Mouse (Mus musculus) heart, embryonic 14.5 days (tissue): ENCODE measurements around the gene Rad23a. TPM values are rescaled to one million over a fixed set of nuclear protein-coding genes. Genes with fewer than 3 reads are reported as not detected.

Experiments
- ATAC-seq: fragments of 200-750 bp; cut with Nextera tagmentation; 2 replicates; pipeline ENCODE4 v1.8.0; 2017; ENCODE audit warnings: low read depth, moderate TSS enrichment; ENCODE audit not compliant: insufficient number of reproducible peaks, insufficient read depth, low FRiP score
- H3K27ac ChIP-seq, 2 experiments: fragments of 200-500 bp in 1 of 2; fragments of 300-500 bp in 1 of 2; sonication (generic) in 1 of 2; replicated peaks in 1 of 2; 2 replicates each; pipeline ENCODE4 v1.5.1; 2012 to 2014; ENCODE audit warnings: low read depth in 2 of 2, low read length in 2 of 2, control low read depth in 1 of 2, mild to moderate bottlenecking in 1 of 2, mixed read lengths in 1 of 2; ENCODE audit not compliant: control insufficient read depth in 1 of 2, insufficient read depth in 1 of 2
- H3K27me3 ChIP-seq: fragments of 300-500 bp; sonication (generic); 2 replicates; pipeline ENCODE4 v1.6.1; 2014; ENCODE audit warnings: mild to moderate bottlenecking, low read length, control low read depth; ENCODE audit not compliant: control insufficient read depth, insufficient read depth
- H3K36me3 ChIP-seq: fragments of 300-500 bp; sonication (generic); 2 replicates; pipeline ENCODE4 v1.6.1; 2014; ENCODE audit warnings: mild to moderate bottlenecking, control low read depth, low read length, mixed read lengths; ENCODE audit not compliant: control insufficient read depth, insufficient read depth
- H3K4me1 ChIP-seq, 2 experiments: fragments of 200-500 bp in 1 of 2; fragments of 300-500 bp in 1 of 2; sonication (generic) in 1 of 2; 2 replicates each; pipeline ENCODE4 v1.6.1; 2012 to 2014; ENCODE audit warnings: low read length in 2 of 2, control low read depth in 1 of 2, mixed read lengths in 1 of 2; ENCODE audit not compliant: control insufficient read depth in 2 of 2, insufficient read depth in 2 of 2
- H3K4me2 ChIP-seq: fragments of 300-500 bp; sonication (generic); 2 replicates; pipeline ENCODE4 v1.6.1; 2014; ENCODE audit warnings: mild to moderate bottlenecking, low read length
- H3K4me3 ChIP-seq, 2 experiments: fragments of 200-500 bp in 1 of 2; fragments of 300-500 bp in 1 of 2; sonication (generic) in 1 of 2; 2 replicates each; pipeline ENCODE4 v1.5.1; 2012 to 2014; ENCODE audit warnings: low read length in 2 of 2, mild to moderate bottlenecking in 2 of 2, control low read depth in 1 of 2, low read depth in 1 of 2, moderate library complexity in 1 of 2; ENCODE audit not compliant: control insufficient read depth in 1 of 2, insufficient read depth in 1 of 2
- H3K9ac ChIP-seq: fragments of 300-500 bp; sonication (generic); 2 replicates; pipeline ENCODE4 v1.6.1; 2014; ENCODE audit warnings: mild to moderate bottlenecking, low read length
- H3K9me3 ChIP-seq: fragments of 300-500 bp; sonication (generic); 2 replicates; pipeline ENCODE4 v1.6.1; 2016; ENCODE audit warnings: low read length, control low read depth; ENCODE audit not compliant: control insufficient read depth
- WGBS: fragments of 180-500 bp; shearing (Covaris S2); extraction: QIAGEN DNeasy Blood & Tissue Kit; methylation state at CpG from one replicate; pipeline ENCODE4 v1.1.7; 2014; 5-methylcytosine and 5-hydroxymethylcytosine counted together
- polyA plus RNA-seq: library from polyadenylated mRNA; unstranded; fragments of >200 nt; fragmentation: Nextera tagmentation; extraction: Ambion mirVana; gene quantifications from 2 replicates; pipeline ENCODE4 v1.2.1, GENCODE M21; 2014

Gene Rad23a
- polyA plus RNA-seq, 1 experiment from 2014 or later = 122 TPM

DNA sequence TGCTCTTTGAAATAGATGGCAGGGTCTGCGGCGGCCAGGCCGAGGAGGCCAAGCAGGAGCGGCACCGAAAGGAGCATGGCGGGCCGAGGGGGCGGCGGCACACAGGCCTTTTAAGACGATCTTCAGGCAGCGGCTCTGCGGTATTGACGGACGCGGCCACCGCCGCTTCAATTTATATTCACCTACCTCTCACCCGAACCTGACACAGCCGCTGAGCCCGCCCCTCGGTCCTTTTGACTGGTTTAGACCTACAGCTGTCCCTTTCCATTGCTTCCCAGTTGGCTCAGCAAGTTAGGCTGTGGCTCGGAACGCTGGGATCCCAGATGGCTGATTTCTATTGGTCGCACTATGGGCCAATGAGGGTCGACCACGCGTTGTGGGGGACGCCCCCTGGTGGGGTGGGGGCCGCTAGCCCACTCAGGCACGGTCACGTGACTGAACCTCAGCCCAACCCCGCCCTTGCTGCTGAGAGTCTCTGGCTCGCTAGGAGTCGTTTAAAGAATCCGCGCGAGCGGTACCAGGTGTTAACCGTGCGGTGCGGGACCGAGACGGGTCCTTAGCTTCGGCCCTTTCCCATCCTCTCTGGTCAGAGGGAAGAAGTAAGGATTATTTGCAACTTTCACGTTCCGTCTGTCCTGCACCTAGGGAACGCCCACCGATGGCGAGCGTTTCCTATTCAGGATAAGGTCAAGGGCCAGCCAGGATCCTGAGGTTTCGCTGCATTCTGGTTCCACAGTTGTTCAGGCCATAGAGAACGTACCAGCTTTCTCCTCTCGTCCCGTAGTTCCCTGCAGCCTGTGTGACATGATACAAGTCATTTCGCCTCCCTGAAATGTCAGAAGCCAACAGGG, 6.5 kb upstream of the Rad23a start, which contains the start of gene Calr:
Gene Calr (minus strand): TSS at position 213 of the 851 bp plus-strand sequence.
- Histone ChIP-seq H3K4me1 (peaks cover 12 to 28% of the 10 kb centered on the region in 2 experiments), H3K9me3 (no peaks in the 10 kb centered on the region), H3K27me3 (no peaks in the 10 kb centered on the region), H3K9ac (peak within 1 kb of the TSS; percentile 97), H3K36me3 (peaks cover 38% of the 10 kb centered on the region), H3K4me3 (peak within 1 kb of the TSS; percentile 92 to 98), H3K27ac (peak within 1 kb of the TSS; percentile 86 to 89), H3K4me2 (peak within 1 kb of the TSS; percentile 81)
- WGBS = under 1% methylated on average over 55 of the region's 55 CpGs
- peak; percentile 99 for ATAC-seq

GRCm38 (mm10) chr8:84846094-84846721, 5.7 kb upstream of the Rad23a start:
- Histone ChIP-seq H3K4me1 (peaks cover 12 to 28% of the 10 kb centered on the region in 2 experiments), H3K9me3 (no peaks in the 10 kb centered on the region), H3K9ac (peak overlapping the region; percentile 97), H3K27me3 (no peaks in the 10 kb centered on the region), H3K36me3 (peaks cover 46% of the 10 kb centered on the region), H3K4me2 (peak overlapping the region; percentile 81), H3K4me3 (peak overlapping the region; percentile 92 to 98), H3K27ac (peak overlapping the region; percentile 80 to 84)
- under 1% methylated on average over 30 of the region's 30 CpGs for WGBS
- ATAC-seq = no peak; the same call in 1 of the 2 replicates

GRCm38 (mm10) chr8:84845355-84846093, 5.1 kb upstream of the Rad23a start:
- no peak for ATAC-seq
- H3K4me2 ChIP-seq = peak overlapping the region; percentile 81
- H3K4me3 ChIP-seq = peak overlapping the region; percentile 92 to 98
- peaks cover 12 to 28% of the 10 kb centered on the region in 2 experiments for H3K4me1 ChIP-seq
- H3K9ac ChIP-seq = peak overlapping the region; percentile 97
- H3K27ac ChIP-seq = peak overlapping the region; percentile 80 to 84
- peaks cover 48% of the 10 kb centered on the region for H3K36me3 ChIP-seq
- no peaks in the 10 kb centered on the region for H3K9me3 ChIP-seq
- 14% methylated on average over 12 of the region's 12 CpGs for WGBS
- no peaks in the 10 kb centered on the region for H3K27me3 ChIP-seq

- no peak overlapping the region for H3K27ac ChIP-seq
- peak overlapping the region; percentile 81 for H3K4me2 ChIP-seq
- peaks cover 48% of the 10 kb centered on the region for H3K36me3 ChIP-seq
- H3K9ac ChIP-seq = peak overlapping the region; percentile 97
- H3K27me3 ChIP-seq = no peaks in the 10 kb centered on the region
- WGBS = 75% methylated on average over 9 of the region's 9 CpGs
- ATAC-seq = no peak
- H3K4me3 ChIP-seq = 0 out of 4 replicates have a peak overlapping the region, but pooled peaks of 1 of the 2 experiments have one; percentile 3
- H3K9me3 ChIP-seq = no peaks in the 10 kb centered on the region
- peaks cover 12 to 30% of the 10 kb centered on the region in 2 experiments for H3K4me1 ChIP-seq
Measured at GRCm38 (mm10) chr8:84844397-84845070, 4.1 kb upstream of the Rad23a start.

DNA sequence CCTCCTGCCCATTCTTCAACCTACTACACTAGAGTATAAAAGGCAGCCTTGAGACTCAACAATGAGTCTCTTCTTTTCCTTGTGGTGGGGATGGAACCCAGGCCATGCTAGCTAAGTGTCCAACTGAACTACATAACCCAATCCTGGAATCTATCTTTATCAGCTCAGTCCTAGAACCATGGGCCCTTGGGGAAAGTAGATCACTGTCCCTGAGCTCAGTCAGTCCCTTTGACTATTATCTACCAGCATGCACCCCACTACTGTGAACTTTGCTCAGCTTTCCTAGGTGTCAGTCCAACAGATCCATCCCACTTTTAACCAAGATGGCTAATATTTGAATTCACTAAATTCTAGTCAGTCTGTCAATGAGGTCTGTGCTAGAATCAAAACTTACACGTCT, 1.0 kb upstream of the Rad23a start:
- Histone ChIP-seq H3K4me1 (peaks cover 7 to 28% of the 10 kb centered on the region in 2 experiments), H3K9me3 (no peaks in the 10 kb centered on the region), H3K36me3 (peaks cover 76% of the 10 kb centered on the region), H3K27me3 (no peaks in the 10 kb centered on the region), H3K27ac (0 out of 4 replicates have a peak overlapping the region, but pooled peaks of 1 of the 2 experiments have one; percentile 85), H3K4me2 (0 out of 2 replicates have a peak overlapping the region, but pooled peaks have one; percentile 72), H3K4me3 (no peak overlapping the region), H3K9ac (no peak overlapping the region)
- WGBS = 71% methylated on average over 1 of the region's 1 CpGs
- no peak for ATAC-seq

DNA sequence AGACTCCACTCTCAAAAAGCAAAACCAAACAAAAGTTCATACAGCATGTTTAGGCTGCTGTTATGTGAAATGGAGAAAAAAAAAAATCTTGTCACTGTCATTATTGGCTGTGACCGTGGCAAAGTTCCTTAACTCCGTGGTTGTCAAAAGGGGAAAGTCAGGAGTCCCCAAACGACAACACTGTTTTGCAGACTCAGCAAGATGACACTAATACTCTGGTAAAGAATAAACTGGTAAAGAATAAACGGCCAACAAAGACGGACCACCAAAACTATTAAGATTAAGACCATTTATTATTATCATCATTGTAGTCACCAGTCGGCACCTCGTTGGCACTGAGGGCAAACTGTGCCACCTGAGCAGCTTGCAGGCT, 604 bp downstream of the Rad23a start:
- H3K4me2 ChIP-seq = peak overlapping the region; percentile 72
- peak overlapping the region; percentile 67 to 85 for H3K27ac ChIP-seq
- no peaks in the 10 kb centered on the region for H3K9me3 ChIP-seq
- H3K4me3 ChIP-seq = peak overlapping the region; percentile 77 to 91
- H3K27me3 ChIP-seq = no peaks in the 10 kb centered on the region
- peak overlapping the region; percentile 86 for H3K9ac ChIP-seq
- peaks cover 83% of the 10 kb centered on the region for H3K36me3 ChIP-seq
- ATAC-seq = no peak
- H3K4me1 ChIP-seq = peaks cover 13 to 34% of the 10 kb centered on the region in 2 experiments
- WGBS = 2% methylated on average over 7 of the region's 7 CpGs
